Mouse (Mus musculus) ES-E14 (cell line): ENCODE measurements at regions not wholly inside any gene's neighbourhood (a gene's known extent, or its start where the extent isn't known, plus 50 kb on each side); places are given as distances from the start of the nearest gene placed in this dataset.

Experiments
- CHD2 ChIP-seq: IDR thresholded peaks from 2 replicates; pipeline ENCODE4 v1.6.1; 2014; ENCODE audit warnings: mild to moderate bottlenecking, low read depth, low read length, inconsistent platforms
- HCFC1 ChIP-seq: IDR thresholded peaks from 2 replicates; pipeline ENCODE4 v1.6.1; 2012; ENCODE audit warnings: low read length, inconsistent platforms, borderline replicate concordance; ENCODE audit not compliant: insufficient read depth
- ZC3H11A ChIP-seq: IDR thresholded peaks from 2 replicates; pipeline ENCODE4 v1.6.1; 2012; ENCODE audit warnings: low read depth, mild to moderate bottlenecking, inconsistent platforms, low read length, borderline replicate concordance
- ZNF384 ChIP-seq: IDR thresholded peaks from 2 replicates; pipeline ENCODE4 v1.6.1; 2012; ENCODE audit warnings: low read depth, low read length, inconsistent platforms

- TF ChIP-seq CHD2 = no peak
- TF ChIP-seq ZNF384 = no peak
- TF ChIP-seq ZC3H11A = no peak
- no peak for TF ChIP-seq HCFC1
Measured at GRCm38 (mm10) chr12:110027976-110028375, 250.9 kb upstream of the Dio3 start.
